Mouse (Mus musculus) lung, postnatal 0 days (tissue): ENCODE measurements around the gene Kif3c.

Experiments used
- CTCF ChIP-seq: IDR thresholded peaks from 2 replicates; pipeline ENCODE4 v1.5.1; 2016; ENCODE audit warnings: antibody characterized with exemption, mild to moderate bottlenecking
- EP300 ChIP-seq: IDR thresholded peaks from 2 replicates; pipeline ENCODE4 v1.6.1; 2016; ENCODE audit warnings: antibody characterized with exemption, mild to moderate bottlenecking, control low read depth

- 0 out of 2 replicates have a peak, but pooled peaks have one; percentile 34 for TF ChIP-seq EP300
- no peak for TF ChIP-seq CTCF
Measured at GRCm38 (mm10) chr12:3427067-3427889, 62.3 kb downstream of the Kif3c start.
